Mouse (Mus musculus) G1E-ER4 (cell line): Measurements from ENCODE around the gene Pi4ka. TPM values are rescaled to one million over a fixed set of nuclear protein-coding genes. Genes with fewer than 3 reads are reported as not detected.

Experiments used
- GATA1 ChIP-seq: IDR thresholded peaks from one replicate; pipeline ENCODE4 v1.8.0; 2012; ENCODE audit warnings: low read length, inconsistent platforms
- polyA plus RNA-seq: library from polyadenylated mRNA; stranded (reverse); fragments of >175 nt; gene quantifications from 2 replicates; pipeline ENCODE4 v1.2.3, GENCODE M21; 2012

Gene Pi4ka
- polyA plus RNA-seq, result 11.6 and 20.2 TPM in 2 replicates

- TF ChIP-seq GATA1, result no peak
Measured at GRCm38 (mm10) chr16:17405736-17406443, at the start of gene Pi4ka, which contains the start of gene Snap29. TSS of gene Pi4ka (minus strand) at chr16:17406314. TSS of gene Snap29 (plus strand) at chr16:17405986.

GRCm38 (mm10) chr16:17452373-17452715, 46.2 kb upstream of the Pi4ka start:
- TF ChIP-seq GATA1, result no peak

- TF ChIP-seq GATA1, result no peak
Measured at GRCm38 (mm10) chr16:17451541-17452372, 45.6 kb upstream of the Pi4ka start, which contains the start of gene Crkl. TSS of gene Crkl (plus strand) at chr16:17451987.

- TF ChIP-seq GATA1, result no peak
Measured at GRCm38 (mm10) chr16:17432576-17432975, 26.5 kb upstream of the Pi4ka start.

- TF ChIP-seq GATA1, result no peak
Measured at GRCm38 (mm10) chr16:17423021-17423420, 16.9 kb upstream of the Pi4ka start.

- no peak for TF ChIP-seq GATA1
Measured at GRCm38 (mm10) chr16:17410209-17410608, 4.1 kb upstream of the Pi4ka start.

GRCm38 (mm10) chr16:17409046-17409445, 2.9 kb upstream of the Pi4ka start:
- no peak for TF ChIP-seq GATA1

GRCm38 (mm10) chr16:17406512-17407231, 558 bp upstream of the Pi4ka start:
- TF ChIP-seq GATA1, result no peak

- no peak for TF ChIP-seq GATA1
Measured at GRCm38 (mm10) chr16:17405271-17405696, 830 bp downstream of the Pi4ka start.

GRCm38 (mm10) chr16:17402855-17403254, 3.3 kb downstream of the Pi4ka start:
- TF ChIP-seq GATA1, result no peak

- TF ChIP-seq GATA1, result no peak
Measured at GRCm38 (mm10) chr16:17392784-17393183, 13.3 kb downstream of the Pi4ka start.

GRCm38 (mm10) chr16:17383594-17384326, 22.4 kb downstream of the Pi4ka start:
- TF ChIP-seq GATA1, result no peak

- no peak for TF ChIP-seq GATA1
Measured at GRCm38 (mm10) chr16:17382306-17382705, 23.8 kb downstream of the Pi4ka start.

- no peak for TF ChIP-seq GATA1
Measured at GRCm38 (mm10) chr16:17358787-17359186, 47.3 kb downstream of the Pi4ka start.

- no peak for TF ChIP-seq GATA1
Measured at GRCm38 (mm10) chr16:17356031-17356430, 50.1 kb downstream of the Pi4ka start.
